Mouse (Mus musculus) cortical plate, adult 2 months (tissue): ENCODE results near the gene Guca1a. TPM values are rescaled to one million over a fixed set of nuclear protein-coding genes. Genes with fewer than 3 reads are reported as not detected.
A peak's percentile ranks its signal among the peaks of the same experiment; 100 is the strongest.

ENCODE experiments used
- H3K27ac ChIP-seq: fragments of 200-500 bp; 2 replicates; pipeline ENCODE4 v1.5.1; 2012; ENCODE audit warnings: low read length, control low read depth, inconsistent platforms; ENCODE audit not compliant: insufficient read depth
- H3K4me1 ChIP-seq: fragments of 200-500 bp; 2 replicates; pipeline ENCODE4 v1.6.1; 2011; ENCODE audit warnings: low read length; ENCODE audit not compliant: control insufficient read depth, insufficient read depth
- H3K4me3 ChIP-seq: fragments of 200-500 bp; 2 replicates; pipeline ENCODE4 v1.5.1; 2011; ENCODE audit warnings: mild to moderate bottlenecking, low read length, control low read depth; ENCODE audit not compliant: insufficient read depth
- CTCF ChIP-seq: fragments of 200-500 bp; IDR thresholded peaks from 2 replicates; pipeline ENCODE4 v1.5.1; 2011; ENCODE audit warnings: mild to moderate bottlenecking, control low read depth, low read length; ENCODE audit not compliant: insufficient read depth; ENCODE audit errors: extremely low read depth
- POLR2A ChIP-seq: fragments of 200-500 bp; IDR thresholded peaks from 2 replicates; pipeline ENCODE4 v1.6.1; 2011; ENCODE audit warnings: mild to moderate bottlenecking, low read length, control low read depth; ENCODE audit not compliant: insufficient read depth; ENCODE audit errors: extremely low read depth
- polyA plus RNA-seq: library from polyadenylated mRNA; depleted of rRNA; stranded (reverse); fragments of >200 nt; gene quantifications from 2 replicates; pipeline ENCODE4 v1.2.3, GENCODE M21; 2012; rRNA removed

Gene Guca1a
- polyA plus RNA-seq, 1 experiment = 0.21 TPM

DNA sequence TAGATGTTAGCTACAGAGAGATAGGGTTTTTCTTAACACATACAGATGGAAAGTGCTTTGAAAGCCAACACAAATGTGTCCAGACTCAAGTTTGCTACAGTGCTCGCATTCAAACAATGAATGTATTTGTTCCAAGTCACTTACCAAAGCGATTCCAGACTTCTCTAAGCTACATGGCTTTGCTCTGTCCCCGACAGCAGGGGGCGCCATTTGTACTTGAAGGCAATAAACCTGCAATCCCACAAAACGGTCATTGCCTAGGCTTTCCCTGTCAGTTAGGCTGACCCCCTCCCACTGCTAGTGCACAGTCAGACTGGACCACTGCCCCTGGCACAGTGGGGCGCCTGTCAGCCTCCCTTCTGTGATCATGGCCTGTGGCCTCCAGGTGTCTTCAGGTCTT, 40.4 kb downstream of the Guca1a start:
- TF ChIP-seq CTCF (peak; percentile 48), POLR2A (no peak)
- Histone ChIP-seq H3K4me3 (no peak overlapping the region), H3K4me1 (no peaks in the 10 kb centered on the region), H3K27ac (no peak overlapping the region)

DNA sequence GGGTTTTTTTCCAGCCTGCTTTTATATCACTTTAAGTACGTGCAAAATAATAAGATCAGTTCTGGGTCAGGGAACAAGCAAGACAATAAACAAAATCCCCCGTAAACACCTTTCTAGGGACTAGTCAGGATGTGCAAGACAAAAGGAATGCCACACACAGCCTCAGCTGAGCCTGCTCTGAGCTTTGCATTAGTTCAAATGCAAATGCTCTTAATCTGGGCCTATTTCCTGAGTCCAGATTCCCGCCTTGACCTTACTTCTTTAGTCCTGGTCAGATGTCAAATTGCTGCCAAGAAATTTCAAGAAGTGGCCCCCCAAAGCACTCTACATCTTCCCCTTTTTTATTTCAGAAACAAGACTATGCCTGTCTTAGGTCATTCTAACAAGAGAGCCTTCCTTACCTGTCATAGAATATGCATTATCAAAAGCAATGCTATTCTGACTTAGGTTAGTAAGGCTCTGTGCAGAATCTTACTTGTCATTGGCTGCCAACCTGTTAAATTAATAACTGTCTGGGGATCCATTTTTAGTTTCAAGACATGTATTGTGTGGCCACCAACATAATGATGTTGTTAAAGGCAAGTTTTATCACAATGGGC, 50.6 kb downstream of the Guca1a start:
- H3K4me1 ChIP-seq = no peaks in the 10 kb centered on the region
- no peak overlapping the region for H3K27ac ChIP-seq
- TF ChIP-seq CTCF (no peak), POLR2A (no peak)
- no peak overlapping the region for H3K4me3 ChIP-seq

Other genes with a start within 250 kb of the Guca1a start
- 45.1 and 47.7 TPM in 2 replicates for gene Mrps10, start 31.7 kb downstream of the Guca1a start, polyA plus RNA-seq
- gene Guca1b, start 15.2 kb downstream of the Guca1a start, polyA plus RNA-seq = 1.2 and 1.3 TPM in 2 replicates
- 0.25 and 0.28 TPM in 2 replicates for gene AI661453, start 36.0 kb upstream of the Guca1a start, polyA plus RNA-seq
- 0.21 and 0.33 TPM in 2 replicates for gene 1700001C19Rik, start 36.8 kb upstream of the Guca1a start, polyA plus RNA-seq
- gene Taf8, start 101.7 kb upstream of the Guca1a start, polyA plus RNA-seq = 25.9 and 28.0 TPM in 2 replicates
- 31.3 and 32.5 TPM in 2 replicates for gene Ccnd3, start 104.5 kb upstream of the Guca1a start, polyA plus RNA-seq
- 17.0 and 17.6 TPM in 2 replicates for gene Bysl, start 210.9 kb upstream of the Guca1a start, polyA plus RNA-seq
- 32.6 and 34.0 TPM in 2 replicates for gene Med20, start 211.0 kb upstream of the Guca1a start, polyA plus RNA-seq
- gene Gm20517, start 211.0 kb upstream of the Guca1a start, polyA plus RNA-seq = 1.9 and 2.9 TPM in 2 replicates
- 12.4 and 12.5 TPM in 2 replicates for gene Usp49, start 230.1 kb upstream of the Guca1a start, polyA plus RNA-seq